Mouse (Mus musculus) cerebellum, adult 11 months (tissue): ENCODE measurements around the gene Hmgcs2.

Experiments
- DNase-seq: peaks from one replicate; pipeline ENCODE4 v3.0.0; 2022

Gene Hmgcs2

DNA sequence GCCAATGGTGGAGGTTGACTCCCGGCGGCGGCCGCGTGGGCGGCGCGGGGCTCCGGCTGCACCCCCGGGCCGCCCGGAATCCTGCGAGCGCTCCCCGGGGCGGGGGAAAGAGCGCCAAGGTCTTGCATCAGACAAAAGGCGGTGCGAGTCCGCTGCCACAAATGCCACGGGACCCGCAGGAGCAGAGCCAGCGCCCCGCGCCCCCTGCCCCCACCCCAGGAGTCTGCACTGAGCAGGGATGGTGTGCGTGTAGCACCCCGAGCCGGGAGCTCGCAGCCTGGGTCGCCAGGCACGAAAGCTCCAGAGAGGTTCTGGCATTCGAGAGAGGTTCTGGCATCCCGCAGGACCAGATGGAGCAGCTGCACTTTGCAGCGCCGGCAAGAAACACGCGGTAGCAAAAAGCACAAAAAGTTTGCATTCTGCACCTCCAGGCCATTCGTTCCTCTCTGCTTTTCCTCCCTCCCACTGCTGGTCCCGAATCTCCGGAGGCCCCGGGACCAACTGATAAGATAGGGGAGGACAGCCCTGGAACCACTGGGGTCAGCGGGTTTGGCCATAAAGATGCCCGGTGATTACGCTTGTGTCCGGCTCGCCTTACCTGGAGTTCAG is 59.0 kb downstream of the Hmgcs2 start:
- DNase-seq, result peak; percentile 10

DNA sequence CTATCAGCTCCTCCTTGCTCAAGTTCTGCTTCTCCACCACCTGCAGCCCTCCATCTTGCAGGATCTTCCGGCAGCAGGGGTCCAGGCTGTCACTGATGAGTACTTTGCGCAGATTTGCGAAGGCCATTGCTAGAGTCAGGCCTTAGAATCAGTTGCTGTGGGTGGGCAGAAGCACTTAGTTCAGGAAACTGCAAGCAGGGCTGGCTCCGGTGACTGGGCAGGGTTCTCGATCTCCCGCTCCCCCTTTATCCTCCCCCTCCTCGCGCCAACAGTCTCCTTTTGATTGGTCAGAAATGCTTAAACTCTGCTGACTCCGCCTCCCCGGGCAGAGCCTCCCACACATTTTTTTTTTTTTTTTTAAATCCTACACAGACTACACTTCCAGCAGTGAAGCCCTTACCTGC is 59.5 kb downstream of the Hmgcs2 start, which contains the start of gene Phgdh:
Gene Phgdh (minus strand): TSS at position 285 of the 404 bp plus-strand sequence.
- peak; percentile 12 for DNase-seq

DNA sequence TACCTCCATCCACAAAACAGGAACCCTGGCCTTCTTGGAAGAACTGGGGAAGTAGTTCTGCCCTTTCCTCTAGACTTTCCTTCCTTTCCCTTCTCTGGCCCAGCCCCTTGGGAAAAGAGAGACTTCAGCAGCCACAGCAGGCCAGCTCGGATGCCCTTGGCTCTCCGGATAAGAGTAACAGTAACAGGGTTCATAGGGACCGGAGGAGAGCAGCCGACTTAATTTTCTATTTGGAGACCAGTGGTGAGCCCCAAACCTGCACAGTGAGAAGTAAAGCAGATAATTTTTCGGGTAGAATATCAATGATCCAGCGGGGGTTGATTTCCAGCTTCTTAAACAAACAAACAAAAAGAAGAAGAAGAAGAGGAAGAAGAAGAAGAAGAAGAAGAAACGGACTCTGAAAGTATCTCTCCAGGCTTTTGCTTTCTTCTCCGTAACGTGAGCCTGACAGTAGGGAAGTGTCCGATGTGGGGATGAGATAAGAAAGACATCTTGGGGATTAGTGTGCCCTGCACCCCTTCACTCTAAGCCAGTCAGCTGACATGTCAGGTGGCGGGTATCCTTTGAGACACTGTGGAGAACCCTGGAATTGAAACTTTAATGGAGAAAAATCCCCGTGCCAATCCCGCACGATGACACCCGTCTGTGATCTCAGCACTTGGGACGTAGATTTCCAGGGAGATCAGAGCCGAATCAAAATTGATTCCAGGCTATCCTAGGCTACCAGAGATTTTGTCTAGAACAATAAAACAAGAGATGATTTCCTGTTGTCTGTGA is 60.8 kb downstream of the Hmgcs2 start:
- DNase-seq, result no peak

DNA sequence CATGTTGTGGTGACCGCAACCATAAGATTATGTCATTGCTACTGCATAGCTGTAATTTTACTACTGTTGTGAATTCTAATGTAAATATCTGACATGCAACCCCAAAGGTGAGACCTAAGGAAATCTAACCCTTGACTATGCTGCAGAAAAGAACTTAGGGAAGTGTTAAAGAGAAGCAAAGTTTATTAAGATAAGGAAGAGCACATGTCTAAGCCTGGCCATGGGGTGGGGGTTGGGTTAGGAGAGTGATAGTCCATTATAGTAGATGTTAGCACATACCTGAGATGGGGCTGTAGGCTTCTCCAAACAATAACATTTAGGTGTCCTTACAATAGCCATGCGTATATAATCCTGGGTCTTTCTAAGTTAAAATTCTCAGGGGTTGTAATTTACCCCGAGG is 63.0 kb downstream of the Hmgcs2 start:
- DNase-seq, result no peak

DNA sequence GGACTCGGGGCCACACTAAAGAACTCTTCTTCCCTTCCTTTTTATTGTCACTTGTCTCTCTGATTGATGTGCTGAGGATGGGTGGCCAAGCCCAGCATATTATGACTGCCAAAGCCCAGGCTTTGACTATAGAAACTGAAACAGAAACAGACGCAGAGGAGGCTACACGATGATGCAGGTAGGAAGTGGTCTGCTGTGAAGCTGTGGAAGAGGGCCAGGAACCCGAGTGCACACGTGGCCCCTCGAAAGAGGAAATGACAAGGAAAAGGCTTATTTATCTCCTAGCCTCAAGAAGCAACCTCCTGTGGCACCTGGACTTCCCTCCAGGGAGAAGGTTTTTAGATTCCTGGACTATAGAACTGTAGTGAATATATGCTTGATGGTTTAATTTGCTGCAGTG is 67.9 kb downstream of the Hmgcs2 start:
- DNase-seq, result no peak

DNA sequence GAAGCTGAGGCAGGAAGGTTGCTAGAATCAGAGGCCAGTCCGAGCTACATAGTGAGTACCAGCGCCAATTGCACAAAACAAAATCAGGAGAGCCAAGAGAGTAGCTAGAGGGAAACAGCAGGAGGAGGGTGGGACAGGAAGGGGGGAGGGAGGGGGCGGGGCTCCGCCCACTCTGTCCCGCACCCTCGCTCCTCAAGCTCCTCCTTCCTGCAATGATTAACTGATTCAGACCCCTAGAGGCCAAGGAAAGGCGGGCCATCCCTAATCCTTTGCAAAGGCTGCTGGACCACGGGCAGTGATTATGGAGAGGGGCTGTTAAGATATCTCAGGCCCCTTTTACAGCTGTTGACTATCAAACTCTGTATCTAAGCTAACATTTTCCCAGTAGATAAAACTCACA is 68.5 kb downstream of the Hmgcs2 start:
- DNase-seq, result no peak

DNA sequence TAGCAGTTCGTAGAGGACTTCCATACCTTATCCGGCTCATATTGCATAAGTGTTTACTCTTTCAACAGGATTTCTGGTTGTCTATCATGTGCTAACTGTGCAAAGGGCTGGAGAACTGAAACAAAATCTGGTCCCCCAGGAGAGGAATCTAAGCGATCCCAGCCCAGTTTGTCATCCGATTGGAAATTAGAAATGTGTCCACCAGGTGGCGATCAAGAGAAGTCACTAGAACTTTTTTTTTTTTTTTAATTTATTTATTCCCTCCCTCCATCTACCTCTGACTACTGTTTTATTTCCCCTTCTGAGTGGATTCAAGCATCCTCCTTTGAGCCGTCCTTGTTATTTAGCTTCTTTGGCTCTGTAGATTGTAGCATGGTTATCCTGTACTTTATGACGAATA is 73.7 kb downstream of the Hmgcs2 start:
- peak; percentile 36 for DNase-seq

DNA sequence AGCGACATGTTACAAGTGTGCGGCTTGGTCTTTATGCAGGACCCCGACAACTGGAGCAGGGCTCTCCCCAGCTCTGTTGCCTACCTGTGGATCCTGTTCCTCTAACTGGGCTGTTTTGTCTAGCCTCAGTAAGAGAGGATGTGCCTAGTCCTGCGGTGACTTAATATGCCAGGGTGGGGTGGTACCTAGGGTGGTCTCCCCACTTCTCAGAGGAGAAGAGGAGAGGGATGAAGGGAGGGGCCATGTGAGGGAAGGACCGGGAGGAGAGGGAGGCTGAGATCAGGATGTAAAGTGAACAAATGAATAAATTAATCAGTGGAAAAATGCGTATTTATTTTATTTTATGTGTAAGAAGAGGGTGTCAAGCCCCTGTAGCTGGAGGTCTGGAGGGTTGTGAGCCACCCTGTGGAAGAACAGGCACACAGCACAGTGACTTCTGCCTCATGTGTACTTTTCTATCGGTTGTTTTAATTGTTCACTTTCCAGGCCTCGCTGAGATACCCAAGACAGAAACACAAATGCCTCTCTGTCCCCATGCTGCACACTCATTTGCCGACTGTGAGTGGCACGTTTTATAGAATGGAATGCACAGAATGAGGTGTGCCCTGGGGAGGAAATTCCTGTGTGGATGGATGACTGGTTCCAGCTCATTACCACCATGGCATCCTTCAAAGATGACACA is 75.2 kb downstream of the Hmgcs2 start:
- no peak for DNase-seq

DNA sequence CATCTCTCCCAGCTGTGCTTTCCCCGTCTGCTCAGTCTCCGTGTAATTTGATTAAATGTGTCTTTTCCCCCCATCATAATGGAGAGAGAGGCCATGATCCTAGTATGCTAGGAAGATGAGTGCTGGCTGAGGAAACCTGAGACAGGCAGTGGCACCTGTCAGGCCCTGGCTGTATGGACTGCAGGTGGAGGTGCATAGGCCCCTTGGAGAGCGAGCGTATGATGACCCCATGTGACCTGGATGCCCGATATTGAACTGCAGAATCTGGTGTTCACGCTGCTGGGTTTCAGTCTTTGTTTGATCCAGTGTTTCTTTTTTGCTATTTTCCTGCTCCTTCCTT is 75.8 kb downstream of the Hmgcs2 start:
- DNase-seq, result no peak

DNA sequence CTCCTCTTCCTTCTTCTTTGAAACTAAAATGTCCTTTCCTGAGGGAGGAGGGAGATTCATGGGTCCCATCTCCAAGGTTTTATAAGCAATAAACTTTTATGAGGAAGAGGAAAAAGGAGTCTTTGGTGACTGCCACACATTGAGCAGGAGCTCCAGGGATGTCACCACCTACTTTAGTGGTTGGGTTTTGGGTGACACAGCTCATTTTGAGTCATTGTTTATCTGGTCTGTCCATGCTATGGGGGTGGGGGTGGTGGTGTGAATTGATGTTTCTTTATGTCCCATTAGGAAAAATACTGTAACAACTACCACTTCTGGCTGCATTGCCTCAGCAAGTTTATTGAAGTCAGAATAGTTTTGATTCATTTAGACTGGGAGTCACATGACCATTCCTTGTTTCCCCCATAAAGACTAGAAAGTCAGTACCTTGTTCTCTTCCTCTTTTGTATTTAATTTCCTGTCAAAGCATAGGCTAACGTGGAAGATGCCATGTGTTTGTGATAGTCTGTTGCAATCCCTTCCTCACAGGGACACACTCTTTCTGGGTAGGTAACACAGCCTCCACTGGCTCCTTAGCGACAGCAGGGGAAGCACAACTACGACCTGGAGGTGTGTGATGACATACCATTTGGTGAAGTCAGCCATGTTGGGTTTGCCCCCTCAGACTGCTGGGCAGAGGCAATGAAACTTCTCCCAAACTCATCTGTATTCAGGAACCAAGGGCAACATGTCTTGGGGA is 76.6 kb downstream of the Hmgcs2 start:
- no peak for DNase-seq
